Mouse (Mus musculus): ENCODE measurements at regions not wholly inside any gene's neighbourhood (a gene's known extent, or its start where the extent isn't known, plus 50 kb on each side); places are given as distances from the start of the nearest gene placed in this dataset.

- DNase-seq (ENCODE audit: extremely low read depth, insufficient read length, low spot score): no peak
Observed at GRCm38 (mm10) chr11:24335256-24335655, 257.4 kb downstream of the Bcl11a start.

DNA sequence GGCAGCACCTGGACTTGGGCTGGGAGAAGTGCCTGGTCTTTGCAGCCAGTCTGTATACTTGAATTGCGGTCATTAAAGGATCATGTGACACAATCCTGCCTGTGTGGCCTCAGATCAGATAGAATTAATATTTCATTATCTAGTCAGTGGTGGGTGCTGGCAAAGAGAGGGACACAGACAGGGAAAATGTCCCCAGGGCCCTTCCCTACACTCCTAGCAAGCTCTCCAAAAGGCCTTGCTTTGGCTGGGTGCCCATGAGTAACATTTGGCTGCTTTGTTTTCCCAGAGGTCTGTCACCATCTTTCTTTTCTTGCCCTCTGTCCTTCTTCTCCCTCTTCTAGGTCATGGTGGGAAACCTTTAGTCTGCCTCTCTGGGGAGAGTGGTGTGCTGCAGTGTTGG is 260.3 kb downstream of the Bcl11a start:
- no peak for DNase-seq (ENCODE audit: extremely low read depth, insufficient read length, low spot score)

DNA sequence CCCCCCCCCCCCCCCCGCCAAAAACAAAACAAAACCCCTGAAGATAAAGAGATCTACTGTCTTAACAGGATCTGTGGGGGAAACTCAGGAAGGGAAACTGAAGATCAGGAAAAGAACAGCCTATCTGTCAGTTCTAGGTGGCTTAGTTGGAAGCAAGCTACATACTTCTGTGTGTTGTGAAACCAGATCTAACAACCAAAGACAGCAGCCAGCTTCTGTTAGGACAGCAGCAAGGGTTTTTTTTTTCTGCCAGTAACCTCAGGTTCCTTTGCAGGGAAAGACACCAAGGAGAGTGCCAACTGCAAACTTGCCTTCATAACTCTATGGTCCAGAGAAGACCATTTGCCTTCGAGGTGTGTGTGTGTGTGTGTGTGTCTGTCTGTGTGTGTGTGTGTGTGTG is 261.2 kb downstream of the Bcl11a start:
- no peak for DNase-seq (ENCODE audit: extremely low read depth, insufficient read length, low spot score)

DNA sequence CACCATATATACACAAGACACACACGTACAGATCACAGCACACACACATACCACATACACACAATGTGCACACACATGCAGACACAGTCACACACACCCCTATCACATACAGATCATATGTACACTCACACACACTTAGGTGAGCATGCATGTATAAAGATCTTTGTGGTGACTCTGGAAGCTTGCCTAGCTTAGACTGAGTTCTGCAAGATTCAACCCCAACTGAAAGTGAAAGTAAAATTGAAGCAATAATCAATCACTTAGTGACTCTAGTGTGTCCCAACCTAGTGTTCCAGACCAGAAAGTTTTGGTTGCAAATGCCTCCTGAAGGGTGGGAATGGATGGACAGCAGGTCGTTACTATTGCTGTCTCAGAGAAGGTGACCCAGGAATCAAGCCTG is 262.8 kb downstream of the Bcl11a start:
- no peak for DNase-seq (ENCODE audit: extremely low read depth, insufficient read length, low spot score)

DNA sequence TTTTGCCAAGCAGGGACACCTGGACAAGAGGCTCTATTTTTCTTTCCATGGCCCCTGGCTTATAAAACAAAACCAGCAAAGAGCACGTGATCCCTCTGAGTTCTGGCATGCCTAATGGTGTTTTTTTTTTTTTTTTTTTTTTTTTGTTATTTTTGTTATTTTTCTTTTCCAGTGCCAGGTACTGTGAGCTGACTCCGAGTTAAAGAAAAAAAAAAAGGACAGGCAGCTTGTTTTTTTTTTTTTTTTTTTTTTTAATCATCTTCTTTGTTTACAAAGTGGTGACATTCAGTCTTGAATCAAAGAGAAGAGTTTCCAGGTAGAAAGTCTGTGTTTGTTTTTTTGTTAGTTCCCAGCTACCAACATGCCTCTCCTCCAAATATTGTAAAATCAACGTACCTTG is 263.8 kb downstream of the Bcl11a start:
- no peak for DNase-seq (ENCODE audit: extremely low read depth, insufficient read length, low spot score)

DNA sequence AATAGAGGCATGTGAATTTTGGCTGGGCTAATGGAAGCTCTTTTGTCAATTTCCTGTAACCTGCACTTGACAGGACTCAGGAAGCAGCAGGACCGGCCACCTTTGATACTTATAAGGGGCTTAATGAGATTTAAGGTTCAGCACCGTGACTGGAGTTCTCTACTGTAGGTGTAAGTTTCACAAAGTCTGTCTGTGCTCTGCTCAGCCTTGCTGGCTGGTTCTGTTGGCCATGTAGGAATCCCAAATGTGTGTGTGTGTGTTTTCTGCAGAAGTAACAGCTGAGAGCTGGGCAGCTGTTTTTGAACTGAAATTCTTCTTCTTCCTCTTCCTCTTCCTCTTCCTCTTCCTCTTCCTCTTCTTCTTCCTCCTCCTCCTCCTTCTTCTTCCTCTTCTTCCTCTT is 264.3 kb downstream of the Bcl11a start:
- no peak for DNase-seq (ENCODE audit: extremely low read depth, insufficient read length, low spot score)

DNA sequence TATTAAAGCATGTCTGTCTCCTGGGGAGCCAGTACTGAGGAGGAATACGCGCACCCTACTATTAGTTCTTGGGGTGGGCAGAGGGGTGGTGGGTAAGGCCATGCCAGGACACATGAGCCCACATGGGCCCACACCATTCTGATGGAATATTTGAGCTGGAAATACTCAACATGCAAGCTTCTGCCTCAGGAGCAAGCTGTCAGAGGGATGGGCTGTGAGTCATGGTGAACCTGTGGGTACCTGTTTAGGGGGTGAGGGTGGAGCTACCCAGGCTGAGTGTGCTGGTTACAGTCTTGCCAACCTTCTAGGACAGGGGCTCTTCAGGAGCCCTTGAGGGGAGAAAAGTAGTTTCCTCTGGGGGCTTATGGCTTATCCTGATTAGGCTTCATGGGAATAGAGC is 264.9 kb downstream of the Bcl11a start:
- no peak for DNase-seq (ENCODE audit: extremely low read depth, insufficient read length, low spot score)

DNA sequence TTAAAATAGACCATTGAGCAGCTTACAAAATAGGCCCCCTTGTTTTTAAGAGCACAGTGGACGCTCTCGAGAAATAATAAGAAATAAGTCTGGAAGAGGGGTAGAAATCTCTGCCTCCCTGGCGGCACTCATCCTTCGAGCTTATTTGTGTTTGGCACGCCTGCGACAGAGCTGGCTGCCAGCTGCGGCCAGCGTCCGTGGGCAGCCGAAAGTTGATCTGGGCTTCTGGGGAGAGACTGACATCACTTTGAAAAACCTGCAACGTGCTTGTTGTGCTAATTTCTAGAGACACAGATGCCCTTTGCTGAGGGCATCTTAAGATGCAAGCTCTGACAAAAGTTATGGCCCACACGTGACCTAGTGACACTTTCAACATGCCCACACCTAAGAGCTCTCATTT is 269.4 kb downstream of the Bcl11a start:
- no peak for DNase-seq (ENCODE audit: extremely low read depth, insufficient read length, low spot score)

GRCm38 (mm10) chr11:24348741-24349140 is 270.9 kb downstream of the Bcl11a start:
- DNase-seq (ENCODE audit: extremely low read depth, insufficient read length, low spot score): no peak

- no peak for DNase-seq (ENCODE audit: extremely low read depth, insufficient read length, low spot score)
Observed at GRCm38 (mm10) chr11:24349967-24350643, 272.2 kb downstream of the Bcl11a start.

DNA sequence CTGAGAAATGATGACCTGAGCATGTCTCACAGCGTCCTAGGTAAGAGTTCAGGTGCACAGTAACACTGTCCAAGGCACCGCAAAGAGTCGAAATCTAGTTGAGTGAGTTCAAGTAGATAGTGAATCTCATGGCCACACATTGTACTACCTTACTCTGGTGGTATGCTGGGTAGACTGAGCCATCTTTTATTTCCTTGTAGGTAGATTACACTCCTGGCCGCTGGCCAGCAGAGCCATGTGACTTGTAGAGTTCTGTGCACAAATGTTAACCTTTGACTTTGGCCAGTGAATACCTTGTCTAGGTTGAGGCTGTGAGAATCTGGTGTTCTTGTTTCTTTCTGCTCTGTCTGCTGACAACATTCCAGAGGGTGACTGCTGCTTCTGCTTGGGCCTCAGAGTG is 273.0 kb downstream of the Bcl11a start:
- DNase-seq (ENCODE audit: extremely low read depth, insufficient read length, low spot score): no peak

DNA sequence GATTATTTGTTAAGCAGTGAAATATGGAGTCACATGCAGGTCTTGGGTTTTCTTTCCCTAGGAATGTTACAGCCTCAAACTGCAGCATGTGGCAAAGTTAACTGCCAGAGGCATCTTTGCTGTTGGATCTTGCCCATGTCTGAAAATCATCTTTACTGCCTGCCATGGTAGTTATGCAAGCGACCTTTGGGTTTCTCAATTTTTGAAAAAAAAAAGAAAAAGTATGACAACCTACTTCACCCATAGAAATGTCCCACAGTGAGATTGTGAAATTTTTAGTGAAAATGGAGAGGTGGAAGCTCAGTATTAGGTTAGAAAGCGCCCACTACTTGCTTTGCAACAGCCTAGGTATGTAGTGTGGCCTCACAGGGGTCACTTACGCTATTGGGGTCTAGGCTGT is 274.2 kb downstream of the Bcl11a start:
- no peak for DNase-seq (ENCODE audit: extremely low read depth, insufficient read length, low spot score)

DNA sequence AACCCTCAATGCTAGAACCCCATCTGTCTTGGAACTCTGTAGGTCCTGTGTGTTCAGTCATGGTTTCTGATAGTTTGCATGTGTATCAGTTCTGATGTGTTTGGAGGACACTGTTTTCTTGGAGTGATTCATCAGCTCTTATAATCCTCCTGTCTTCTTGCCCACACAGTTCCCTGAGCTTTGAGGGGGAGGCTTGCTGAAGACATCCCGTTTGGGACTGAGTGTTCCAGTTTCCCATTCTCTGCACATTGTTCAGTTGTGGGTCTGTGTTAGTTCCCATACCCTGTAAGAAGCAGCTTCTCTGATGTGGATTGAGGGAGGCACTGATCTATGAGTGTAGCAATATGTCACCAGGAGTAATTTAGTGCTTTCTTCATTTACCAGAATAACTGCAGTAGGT is 275.2 kb downstream of the Bcl11a start:
- no peak for DNase-seq (ENCODE audit: extremely low read depth, insufficient read length, low spot score)

GRCm38 (mm10) chr11:24357388-24357787 is 279.5 kb downstream of the Bcl11a start:
- no peak for DNase-seq (ENCODE audit: extremely low read depth, insufficient read length, low spot score)

DNA sequence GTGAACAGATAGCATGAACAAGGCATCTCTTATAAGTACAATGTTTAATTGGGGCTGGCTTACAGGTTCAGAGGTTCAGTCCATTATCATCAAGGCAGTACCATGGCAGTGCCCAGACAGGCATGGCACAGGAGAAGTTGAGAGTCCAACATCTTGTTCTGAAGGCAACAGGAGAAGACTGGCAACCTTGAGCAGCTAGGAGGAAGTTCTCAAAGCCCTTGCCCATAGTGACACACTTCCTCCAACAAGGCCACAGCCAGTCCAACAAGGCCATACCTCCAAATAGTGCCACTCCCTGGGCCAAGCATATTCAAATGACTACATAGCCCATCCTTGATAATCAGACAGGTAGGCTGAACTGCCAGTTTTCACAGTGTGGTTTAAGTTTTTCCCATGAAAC is 281.2 kb downstream of the Bcl11a start:
- DNase-seq (ENCODE audit: extremely low read depth, insufficient read length, low spot score): no peak

- no peak for DNase-seq (ENCODE audit: extremely low read depth, insufficient read length, low spot score)
Observed at GRCm38 (mm10) chr11:24361998-24362687, 284.3 kb downstream of the Bcl11a start.

DNA sequence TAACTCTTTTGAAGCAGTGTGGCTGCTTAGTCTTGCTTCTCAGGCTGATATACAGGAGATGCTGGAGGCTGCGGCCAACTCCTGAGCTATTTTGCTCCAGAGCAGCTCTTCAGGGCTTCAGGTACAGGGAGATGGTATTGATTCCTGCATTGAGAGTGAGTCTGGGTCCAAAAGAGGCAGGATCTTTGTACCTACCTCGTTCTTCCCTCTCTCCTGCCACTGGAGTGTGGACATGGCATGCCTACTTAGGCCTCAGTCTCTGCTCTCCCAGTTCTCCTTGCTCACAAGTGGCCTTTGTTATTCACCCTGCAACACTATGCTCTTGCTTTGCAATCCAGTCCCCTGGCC is 284.8 kb downstream of the Bcl11a start:
- no peak for DNase-seq (ENCODE audit: extremely low read depth, insufficient read length, low spot score)

DNA sequence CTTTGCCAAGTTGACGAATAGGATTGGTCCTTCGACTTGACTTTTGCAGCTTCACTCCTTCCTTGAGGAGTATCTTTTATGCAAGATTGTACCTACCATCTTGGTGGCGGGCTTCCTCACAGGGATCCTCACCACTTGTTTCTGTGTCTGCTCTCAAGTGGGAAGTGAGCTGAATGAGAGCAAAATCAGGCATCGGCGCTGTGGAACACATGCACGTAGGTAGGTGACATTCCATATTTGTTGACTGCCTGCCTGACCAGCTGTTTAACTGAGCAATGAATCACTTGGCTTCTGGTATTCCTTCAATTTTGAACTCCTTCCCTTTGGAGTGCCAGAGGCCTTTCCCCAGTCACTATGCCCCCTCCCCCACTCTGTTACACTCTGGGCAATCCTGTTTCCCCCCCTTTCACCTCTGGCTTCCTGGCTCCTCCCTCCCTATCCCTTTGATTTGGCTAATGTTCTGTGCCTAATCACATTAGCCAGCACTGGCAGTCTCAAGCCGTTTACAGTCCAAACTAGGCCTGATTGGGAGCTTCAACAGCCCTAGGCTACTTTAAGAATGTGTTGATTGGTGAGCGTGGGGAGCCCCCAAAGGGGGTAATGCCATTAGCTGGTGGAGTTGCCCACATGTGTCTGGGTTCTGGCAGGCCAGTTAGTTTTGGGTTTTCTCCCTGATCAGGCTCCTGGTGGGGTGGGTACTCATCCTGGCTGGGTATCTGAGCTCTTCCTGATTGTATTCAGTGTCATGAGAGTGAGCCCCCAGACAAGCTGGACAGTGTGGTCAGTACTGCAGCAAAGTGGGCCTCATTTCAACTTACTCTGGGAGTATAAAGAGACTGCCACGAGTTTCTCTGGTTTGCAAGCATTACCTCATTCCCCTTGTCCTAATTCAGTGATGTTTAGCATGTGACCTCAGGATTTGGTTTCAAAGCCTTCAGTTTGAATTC is 285.8 kb downstream of the Bcl11a start:
- DNase-seq (ENCODE audit: extremely low read depth, insufficient read length, low spot score): no peak

DNA sequence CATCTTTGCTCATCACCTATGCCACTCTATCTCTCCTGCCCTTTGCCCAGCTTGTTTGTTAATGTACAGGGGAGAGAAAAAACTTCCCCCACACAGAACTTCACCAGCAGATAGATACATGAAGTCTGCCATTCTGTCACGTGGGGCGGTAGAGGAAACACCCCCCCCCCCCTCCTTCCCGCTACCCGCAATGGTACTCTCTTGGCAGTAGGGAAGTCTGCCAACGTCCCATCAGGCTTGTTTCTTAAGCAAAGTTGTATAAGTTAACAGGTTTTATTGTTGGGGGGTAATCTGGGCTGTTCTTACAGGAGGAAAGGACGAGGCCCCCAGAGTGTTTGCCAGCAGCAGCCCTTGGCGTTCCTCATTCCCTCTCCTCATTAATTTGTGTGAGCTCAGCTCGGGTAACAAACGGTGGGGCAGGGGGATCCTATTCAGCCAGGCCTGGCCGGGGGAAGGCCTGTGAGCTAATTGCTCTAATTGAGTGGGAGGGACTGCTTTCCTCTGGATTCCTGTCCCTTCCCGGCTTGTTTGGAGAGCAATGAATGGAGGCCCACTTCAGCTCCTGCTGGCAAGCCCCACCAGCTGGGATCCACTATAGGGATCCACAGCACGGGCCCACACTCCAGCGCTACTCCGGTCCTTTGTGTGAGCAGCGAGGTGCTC is 292.5 kb downstream of the Bcl11a start:
- no peak for DNase-seq (ENCODE audit: extremely low read depth, insufficient read length, low spot score)

- no peak for DNase-seq (ENCODE audit: extremely low read depth, insufficient read length, low spot score)
Observed at GRCm38 (mm10) chr11:24370861-24371686, 293.2 kb downstream of the Bcl11a start.

DNA sequence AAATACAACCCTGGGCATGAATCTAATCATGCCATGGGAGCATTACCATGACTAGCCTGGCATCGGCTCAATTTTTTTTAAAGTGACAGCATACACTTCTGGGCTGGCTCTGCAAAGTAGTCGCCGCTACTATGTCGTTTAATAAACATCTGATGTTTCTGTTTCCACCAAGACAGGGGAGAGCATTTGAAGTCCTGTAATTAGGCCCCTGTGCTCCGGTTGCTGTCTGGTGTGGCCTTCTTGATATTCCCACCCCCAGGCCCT is 293.8 kb downstream of the Bcl11a start:
- no peak for DNase-seq (ENCODE audit: extremely low read depth, insufficient read length, low spot score)
